ENCODE assay signal across 21 mouse cellular contexts in genomic region chr16:30703831-30704230, GRCm38 (mm10).
DNase-seq lines count a peak whose midpoint lies in the region; ATAC-seq lines count a peak whose summit lies in the region.
"Had no signal": no experiment of that assay in that cellular context is flagged by ENCODE, and none has a peak within 500 bp of the region (broad histone marks: within the 10 kb centered on the region; RNA-seq: fewer than 3 reads in every experiment).

No protein-coding gene starts in this region.

- no peak overlapping the region for H3K9ac ChIP-seq in heart, embryonic 11.5 days (ENCODE audit: low read depth, low read length)
- H3K9ac ChIP-seq: embryonic facial prominence, embryonic 12.5 days; embryonic facial prominence, embryonic 15.5 days; forebrain, postnatal 0 days; hindbrain, embryonic 12.5 days; hindbrain, embryonic 15.5 days had no signal

- no peak overlapping the region for H3K27ac ChIP-seq in heart, embryonic 11.5 days (ENCODE audit: low read depth, low read length)
- H3K27ac ChIP-seq: embryonic facial prominence, embryonic 12.5 days; embryonic facial prominence, embryonic 15.5 days; hindbrain, embryonic 12.5 days; hindbrain, embryonic 15.5 days had no signal

- no peaks in the 10 kb centered on the region; the same call in 1 of the 2 replicates for H3K9me3 ChIP-seq in heart, embryonic 11.5 days (replicated peaks; ENCODE audit: control insufficient read depth, low read length)
- H3K9me3 ChIP-seq: embryonic facial prominence, embryonic 12.5 days; embryonic facial prominence, embryonic 15.5 days; hindbrain, embryonic 15.5 days had no signal

- no peak overlapping the region for H3K4me2 ChIP-seq in heart, embryonic 11.5 days
- H3K4me2 ChIP-seq: embryonic facial prominence, embryonic 12.5 days; embryonic facial prominence, embryonic 15.5 days; hindbrain, embryonic 12.5 days; hindbrain, embryonic 15.5 days had no signal

- WGBS in heart, embryonic 11.5 days (ENCODE audit: insufficient replicate concordance) = 83% methylated on average over 8 of the region's 8 CpGs

- no peak overlapping the region for H3K4me3 ChIP-seq in heart, embryonic 11.5 days (ENCODE audit: low read depth, low read length)
- H3K4me3 ChIP-seq: embryonic facial prominence, embryonic 12.5 days; embryonic facial prominence, embryonic 15.5 days; hindbrain, embryonic 12.5 days; hindbrain, embryonic 15.5 days had no signal

- peak; percentile 50 for DNase-seq in adrenal gland, postnatal 10 days
- DNase-seq in adrenal gland, postnatal 25 days = no peak
- DNase-seq in heart, adult 11 months = peak; percentile 95
- DNase-seq in heart, postnatal 36 days = no peak
- DNase-seq in heart, adult 9 months (ENCODE audit: low spot score in 2 of 2) = peak; percentile 16 to 34
- no peak for DNase-seq in layer of hippocampus, postnatal 36 days
- DNase-seq: cerebellum, adult 11 months; cerebellum, adult 2 months; cerebellum, adult 9-11 months; cerebellum, postnatal 25 days; forebrain, postnatal 0 days; gastrocnemius, postnatal 25 days; kidney, adult 2 months had no signal

- H3K27me3 ChIP-seq in heart, embryonic 11.5 days (ENCODE audit: control insufficient read depth, insufficient read depth, low read length) = no peaks in the 10 kb centered on the region
- H3K27me3 ChIP-seq: embryonic facial prominence, embryonic 12.5 days; embryonic facial prominence, embryonic 15.5 days; hindbrain, embryonic 12.5 days; hindbrain, embryonic 15.5 days had no signal

- no peak for ATAC-seq in heart, embryonic 11.5 days (replicated peaks; ENCODE audit: insufficient number of reproducible peaks, low FRiP score, low TSS enrichment)
- ATAC-seq: activated CD4-positive, CD25-positive, alpha-beta regulatory T cell, adult 4 months; forebrain, embryonic 14.5 days; forebrain, postnatal 0 days; intestine, postnatal 0 days had no signal

- intact Hi-C loops in heart, postnatal 36 days (cut with DNase I) = no loop called here

- H3K4me1 ChIP-seq in heart, embryonic 11.5 days (ENCODE audit: control insufficient read depth, insufficient read depth, low read length) = no peaks in the 10 kb centered on the region
- H3K4me1 ChIP-seq: embryonic facial prominence, embryonic 12.5 days; embryonic facial prominence, embryonic 15.5 days; hindbrain, embryonic 12.5 days; hindbrain, embryonic 15.5 days had no signal

- no peaks in the 10 kb centered on the region for H3K36me3 ChIP-seq in heart, embryonic 11.5 days (ENCODE audit: control insufficient read depth, insufficient read depth, low read length)
- H3K36me3 ChIP-seq: embryonic facial prominence, embryonic 12.5 days; embryonic facial prominence, embryonic 15.5 days; hindbrain, embryonic 12.5 days; hindbrain, embryonic 15.5 days had no signal

Comparison
In these comparisons a context has a peak if more than half of its experiments do, and no peak if none do; other contexts are left out.
1. DNase-seq: peak in adrenal gland, postnatal 10 days (single experiment), heart, adult 11 months (single experiment) and heart, adult 9 months (2 of 2); none in adrenal gland, postnatal 25 days (single experiment), heart, postnatal 36 days (0 of 2) and layer of hippocampus, postnatal 36 days (0 of 2).